Mouse (Mus musculus): ENCODE measurements around the gene Ppp2r5e. TPM values are rescaled to one million over a fixed set of nuclear protein-coding genes. Genes with fewer than 3 reads are reported as not detected.
A peak's percentile ranks its signal among the peaks of the same experiment; 100 is the strongest.

The Ppp2r5e gene
- polyA plus RNA-seq, 1 experiment from 2014 or later: 14.3 TPM

- H3K27me3 ChIP-seq: no peaks in the 10 kb centered on the region
- no peaks in the 10 kb centered on the region for H3K9me3 ChIP-seq
- 77% methylated on average over 4 of the region's 4 CpGs for WGBS
- no peak overlapping the region for H3K4me3 ChIP-seq
- H3K36me3 ChIP-seq: 0 out of 2 replicates have a peak, but pooled peaks cover under 1% of the 10 kb centered on the region
- H3K4me2 ChIP-seq (replicated peaks): no peak overlapping the region
- no peak for ATAC-seq (ENCODE audit: low FRiP score, low read depth)
- no peak overlapping the region for H3K27ac ChIP-seq
- no peak overlapping the region for H3K9ac ChIP-seq
- H3K4me1 ChIP-seq: peaks cover 2% of the 10 kb centered on the region; the same call in 1 of the 2 replicates
Observed at GRCm38 (mm10) chr12:75572271-75572670, 23.8 kb downstream of the Ppp2r5e start.

GRCm38 (mm10) chr12:75570138-75570537 lies 25.9 kb downstream of the Ppp2r5e start:
- no peak overlapping the region for H3K27ac ChIP-seq
- peaks cover 4% of the 10 kb centered on the region for H3K36me3 ChIP-seq
- no peak overlapping the region for H3K9ac ChIP-seq
- no peak for ATAC-seq (ENCODE audit: low FRiP score, low read depth)
- H3K9me3 ChIP-seq: no peaks in the 10 kb centered on the region
- H3K4me1 ChIP-seq: 0 out of 2 replicates have a peak, but pooled peaks cover 1% of the 10 kb centered on the region
- 83% methylated on average over 1 of the region's 1 CpGs for WGBS
- H3K4me2 ChIP-seq (replicated peaks): no peak overlapping the region
- H3K27me3 ChIP-seq: no peaks in the 10 kb centered on the region
- H3K4me3 ChIP-seq: no peak overlapping the region

- ATAC-seq (ENCODE audit: low FRiP score, low read depth): no peak
- no peaks in the 10 kb centered on the region for H3K9me3 ChIP-seq
- 82% methylated on average over 5 of the region's 5 CpGs for WGBS
Observed at GRCm38 (mm10) chr12:75567745-75568144, 28.3 kb downstream of the Ppp2r5e start.

GRCm38 (mm10) chr12:75565756-75566155 lies 30.3 kb downstream of the Ppp2r5e start:
- Histone ChIP-seq H3K9me3 (no peaks in the 10 kb centered on the region), H3K4me1 (0 out of 2 replicates have a peak, but pooled peaks cover 6% of the 10 kb centered on the region), H3K4me3 (no peak overlapping the region), H3K27me3 (no peaks in the 10 kb centered on the region), H3K27ac (no peak overlapping the region), H3K36me3 (peaks cover 9% of the 10 kb centered on the region), H3K4me2 (replicated peaks) (no peak overlapping the region), H3K9ac (no peak overlapping the region)
- no peak for ATAC-seq (ENCODE audit: low FRiP score, low read depth)
- WGBS: 93% methylated on average over 5 of the region's 5 CpGs

More at GRCm38 (mm10) chr12:75567745-75568144, 28.3 kb downstream of the Ppp2r5e start:
- Histone ChIP-seq H3K4me2 (replicated peaks) (no peak overlapping the region), H3K27ac (no peak overlapping the region), H3K9ac (no peak overlapping the region), H3K4me1 (0 out of 2 replicates have a peak, but pooled peaks cover 3% of the 10 kb centered on the region), H3K4me3 (no peak overlapping the region), H3K36me3 (peaks cover 6% of the 10 kb centered on the region), H3K27me3 (no peaks in the 10 kb centered on the region)

- Histone ChIP-seq H3K36me3 (peaks cover 9% of the 10 kb centered on the region), H3K4me1 (0 out of 2 replicates have a peak, but pooled peaks cover 6% of the 10 kb centered on the region), H3K4me2 (replicated peaks) (no peak overlapping the region), H3K9me3 (no peaks in the 10 kb centered on the region), H3K4me3 (no peak overlapping the region), H3K9ac (no peak overlapping the region), H3K27ac (no peak overlapping the region), H3K27me3 (no peaks in the 10 kb centered on the region)
- ATAC-seq (ENCODE audit: low FRiP score, low read depth): no peak
- 65% methylated on average over 1 of the region's 1 CpGs for WGBS
Observed at GRCm38 (mm10) chr12:75564498-75564897, 31.5 kb downstream of the Ppp2r5e start.

GRCm38 (mm10) chr12:75562996-75563618 lies 32.9 kb downstream of the Ppp2r5e start:
- WGBS: 88% methylated on average over 1 of the region's 1 CpGs
- ATAC-seq (ENCODE audit: low FRiP score, low read depth): no peak
- no peak overlapping the region for H3K9ac ChIP-seq
- peaks cover 20% of the 10 kb centered on the region for H3K4me1 ChIP-seq
- no peaks in the 10 kb centered on the region for H3K27me3 ChIP-seq
- H3K27ac ChIP-seq: no peak overlapping the region
- peaks cover 9% of the 10 kb centered on the region for H3K36me3 ChIP-seq
- no peaks in the 10 kb centered on the region for H3K9me3 ChIP-seq
- no peak overlapping the region for H3K4me3 ChIP-seq
- H3K4me2 ChIP-seq (replicated peaks): no peak overlapping the region

GRCm38 (mm10) chr12:75560681-75561387 lies 35.2 kb downstream of the Ppp2r5e start:
- no peak overlapping the region for H3K4me3 ChIP-seq
- peaks cover 34% of the 10 kb centered on the region for H3K4me1 ChIP-seq
- no peaks in the 10 kb centered on the region for H3K9me3 ChIP-seq
- no peak overlapping the region for H3K27ac ChIP-seq
- ATAC-seq (ENCODE audit: low FRiP score, low read depth): no peak
- no peaks in the 10 kb centered on the region for H3K27me3 ChIP-seq
- 81% methylated on average over 4 of the region's 4 CpGs for WGBS
- H3K9ac ChIP-seq: no peak overlapping the region
- H3K4me2 ChIP-seq (replicated peaks): no peak overlapping the region
- H3K36me3 ChIP-seq: peaks cover 9% of the 10 kb centered on the region

- Histone ChIP-seq H3K4me3 (no peak overlapping the region), H3K4me1 (peaks cover 31% of the 10 kb centered on the region), H3K9ac (no peak overlapping the region), H3K27ac (no peak overlapping the region), H3K9me3 (no peaks in the 10 kb centered on the region), H3K4me2 (replicated peaks) (no peak overlapping the region), H3K36me3 (peaks cover 3% of the 10 kb centered on the region; the same call in 1 of the 2 replicates), H3K27me3 (no peaks in the 10 kb centered on the region)
- ATAC-seq (ENCODE audit: low FRiP score, low read depth): no peak
- WGBS: 80% methylated on average over 2 of the region's 2 CpGs
Observed at GRCm38 (mm10) chr12:75559196-75559595, 36.8 kb downstream of the Ppp2r5e start.

- no peaks in the 10 kb centered on the region for H3K27me3 ChIP-seq
- ATAC-seq (ENCODE audit: low FRiP score, low read depth): no peak
- H3K27ac ChIP-seq: peak overlapping the region; percentile 33; the same call in 1 of the 2 replicates
- WGBS: 73% methylated on average over 2 of the region's 2 CpGs
- H3K4me1 ChIP-seq: peaks cover 31% of the 10 kb centered on the region
- no peaks in the 10 kb centered on the region for H3K9me3 ChIP-seq
- H3K4me2 ChIP-seq (replicated peaks): no peak overlapping the region
- H3K4me3 ChIP-seq: no peak overlapping the region
- H3K36me3 ChIP-seq: peaks cover 3% of the 10 kb centered on the region; the same call in 1 of the 2 replicates
- H3K9ac ChIP-seq: no peak overlapping the region
Observed at GRCm38 (mm10) chr12:75557813-75558212, 38.2 kb downstream of the Ppp2r5e start.

GRCm38 (mm10) chr12:75555032-75555431 lies 41.0 kb downstream of the Ppp2r5e start:
- Histone ChIP-seq H3K4me3 (no peak overlapping the region), H3K4me2 (replicated peaks) (no peak overlapping the region), H3K9me3 (no peaks in the 10 kb centered on the region), H3K9ac (no peak overlapping the region), H3K4me1 (peaks cover 27% of the 10 kb centered on the region), H3K27ac (no peak overlapping the region), H3K36me3 (no peaks in the 10 kb centered on the region), H3K27me3 (no peaks in the 10 kb centered on the region)
- ATAC-seq (ENCODE audit: low FRiP score, low read depth): no peak
- WGBS: 63% methylated on average over 3 of the region's 3 CpGs

- Histone ChIP-seq H3K9me3 (no peaks in the 10 kb centered on the region), H3K27ac (no peak overlapping the region), H3K27me3 (no peaks in the 10 kb centered on the region), H3K4me3 (no peak overlapping the region), H3K9ac (no peak overlapping the region), H3K4me2 (replicated peaks) (no peak overlapping the region), H3K36me3 (no peaks in the 10 kb centered on the region), H3K4me1 (0 out of 2 replicates have a peak, but pooled peaks cover 6% of the 10 kb centered on the region)
- 87% methylated on average over 3 of the region's 3 CpGs for WGBS
- ATAC-seq (ENCODE audit: low FRiP score, low read depth): no peak
Observed at GRCm38 (mm10) chr12:75552296-75552695, 43.7 kb downstream of the Ppp2r5e start.

GRCm38 (mm10) chr12:75551671-75552070 lies 44.4 kb downstream of the Ppp2r5e start:
- H3K9ac ChIP-seq: no peak overlapping the region
- no peak overlapping the region for H3K4me2 ChIP-seq (replicated peaks)
- no peaks in the 10 kb centered on the region for H3K36me3 ChIP-seq
- H3K27me3 ChIP-seq: no peaks in the 10 kb centered on the region
- 0 out of 2 replicates have a peak, but pooled peaks cover 1% of the 10 kb centered on the region for H3K4me1 ChIP-seq
- ATAC-seq (ENCODE audit: low FRiP score, low read depth): no peak
- no peaks in the 10 kb centered on the region for H3K9me3 ChIP-seq
- no peak overlapping the region for H3K27ac ChIP-seq
- 92% methylated on average over 5 of the region's 5 CpGs for WGBS
- H3K4me3 ChIP-seq: no peak overlapping the region
